Mouse (Mus musculus): Measurements from ENCODE around the gene Ehmt1.

Ehmt1 gene

DNA sequence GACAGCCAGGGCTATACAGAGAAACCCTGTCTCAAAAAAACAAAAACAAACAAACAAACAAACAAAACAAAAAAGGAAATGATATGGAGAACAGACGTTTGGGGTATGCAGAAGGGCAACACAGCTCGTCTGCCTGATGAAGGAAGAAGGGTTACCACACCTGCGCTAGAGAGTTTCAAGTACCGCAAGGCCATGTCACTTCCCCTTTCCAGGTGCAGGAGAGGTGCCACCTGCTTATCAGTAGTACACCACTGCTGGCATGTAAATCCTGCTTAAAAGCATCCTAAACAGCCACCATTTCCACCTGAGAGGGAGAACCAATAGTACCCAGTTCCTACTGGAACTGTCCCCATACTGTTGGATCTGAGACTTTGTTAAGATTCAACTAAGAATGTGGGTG lies 113.8 kb downstream of the Ehmt1 start:
- no peak for DNase-seq (ENCODE audit: low spot score)

DNA sequence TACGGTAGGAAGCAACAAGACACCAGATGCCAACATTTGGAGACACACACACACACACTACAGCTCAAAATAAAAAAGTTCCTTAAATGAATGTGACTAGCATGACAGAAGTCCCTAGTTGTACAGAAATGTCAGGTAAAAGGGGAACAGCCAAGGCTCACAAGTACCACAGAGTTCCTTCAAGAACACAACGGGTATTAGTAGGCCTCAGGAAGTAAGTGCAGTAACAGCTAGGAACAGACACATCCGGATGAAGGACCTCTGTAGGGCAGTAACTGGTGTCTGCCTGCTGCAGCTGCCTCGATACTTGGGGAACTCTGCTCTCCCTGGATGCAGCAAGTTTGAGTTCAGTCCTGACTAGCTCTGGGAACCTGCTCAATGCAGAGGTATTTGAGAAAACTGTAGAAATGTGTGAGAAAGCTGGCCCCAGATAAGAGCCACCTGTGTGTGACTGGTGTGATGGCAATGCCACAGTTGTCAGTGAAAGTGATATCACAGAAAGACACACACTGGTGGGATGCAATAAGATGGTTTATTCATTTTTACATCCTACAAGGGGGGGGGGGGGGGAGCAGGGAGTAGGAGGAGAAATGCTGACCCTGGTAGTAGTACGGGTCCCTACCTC lies 122.5 kb downstream of the Ehmt1 start:
- DNase-seq (ENCODE audit: low spot score) = no peak

DNA sequence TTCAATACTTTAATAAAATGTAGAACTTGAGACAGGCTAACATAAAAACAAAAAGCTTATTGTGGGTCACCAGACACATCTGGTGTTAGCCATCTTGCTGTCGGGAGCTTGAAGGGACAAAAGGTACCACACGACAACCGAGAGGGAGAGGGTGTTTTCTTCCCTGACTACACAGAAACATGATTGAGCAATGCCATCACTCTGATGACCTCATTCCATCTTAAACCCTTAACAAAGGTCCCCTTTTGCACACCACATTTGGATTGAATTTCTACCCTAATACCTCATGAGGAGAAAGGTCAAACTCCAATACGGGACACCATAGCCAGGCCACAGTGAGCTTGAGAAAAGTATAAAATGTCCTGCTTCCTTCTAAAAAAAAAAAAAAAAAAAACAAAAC lies 132.2 kb downstream of the Ehmt1 start:
- no peak for DNase-seq (ENCODE audit: low spot score)

DNA sequence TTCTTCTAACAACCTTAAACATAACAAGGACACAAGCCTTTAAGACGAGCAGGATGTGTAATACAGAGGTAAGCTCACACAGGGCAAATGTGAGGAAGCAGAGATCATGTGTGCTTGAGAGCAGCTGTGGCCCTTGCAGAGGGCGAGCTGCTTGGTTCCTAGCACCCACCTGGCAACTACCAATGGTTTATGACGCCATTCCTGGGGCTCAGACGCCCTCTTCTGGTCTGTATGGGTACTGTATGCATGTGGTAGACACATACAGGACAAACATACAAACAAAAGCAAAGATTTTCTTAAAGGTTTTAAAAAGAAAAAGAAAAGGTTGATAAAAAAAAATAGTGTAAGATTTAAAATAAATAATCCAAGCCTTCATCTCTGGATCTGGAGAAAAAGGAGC lies 138.2 kb downstream of the Ehmt1 start:
- DNase-seq (ENCODE audit: low spot score) = no peak

DNA sequence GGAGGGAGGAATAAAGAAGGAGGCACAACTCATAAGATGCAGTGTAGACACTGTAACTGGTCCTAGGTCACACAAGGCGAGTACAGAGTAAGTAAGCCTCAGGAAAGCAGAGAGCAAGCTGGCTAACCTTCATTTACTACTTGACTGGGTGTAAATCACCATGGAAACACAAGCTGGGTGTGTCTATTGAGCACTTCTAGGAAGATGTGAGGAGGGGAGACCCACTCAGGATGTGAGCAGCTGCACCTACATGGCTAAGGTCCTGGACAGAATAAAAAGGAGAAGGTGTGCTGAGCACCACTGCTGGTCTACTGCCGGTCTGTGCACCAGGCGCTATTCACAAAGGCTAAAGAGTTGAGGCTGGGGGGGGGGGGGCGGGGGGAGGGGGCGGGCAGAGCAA lies 142.6 kb downstream of the Ehmt1 start:
- no peak for DNase-seq (ENCODE audit: low spot score)

DNA sequence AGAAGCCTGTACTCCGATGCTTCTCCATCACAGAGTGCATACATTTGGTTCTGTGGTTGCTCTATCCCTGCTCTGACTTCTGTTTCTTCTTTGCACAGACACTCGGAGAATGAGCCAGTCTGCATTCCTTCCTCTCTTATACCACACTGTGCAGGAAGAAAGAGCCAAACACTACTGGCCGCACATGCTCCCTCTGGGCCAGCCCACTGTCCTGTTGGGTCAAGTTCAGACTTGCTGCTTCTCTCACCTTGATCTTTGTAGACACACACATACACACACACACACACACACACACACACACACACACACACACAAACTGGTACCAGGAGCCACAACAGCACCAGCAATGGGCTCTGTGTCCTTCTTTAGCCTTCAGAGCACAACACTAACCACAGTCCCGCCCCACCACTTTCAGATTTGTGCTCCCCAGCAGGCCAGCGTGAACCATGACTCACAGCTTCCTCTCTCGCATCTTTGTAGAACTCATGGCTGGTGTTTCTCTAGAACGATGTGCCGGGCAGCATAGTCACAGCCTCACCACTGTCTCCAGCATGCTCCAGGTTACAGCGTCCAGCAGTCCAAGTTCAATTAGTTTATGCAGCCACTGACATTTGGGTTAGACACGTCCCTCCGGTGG lies 143.3 kb downstream of the Ehmt1 start:
- DNase-seq (ENCODE audit: low spot score) = no peak

DNA sequence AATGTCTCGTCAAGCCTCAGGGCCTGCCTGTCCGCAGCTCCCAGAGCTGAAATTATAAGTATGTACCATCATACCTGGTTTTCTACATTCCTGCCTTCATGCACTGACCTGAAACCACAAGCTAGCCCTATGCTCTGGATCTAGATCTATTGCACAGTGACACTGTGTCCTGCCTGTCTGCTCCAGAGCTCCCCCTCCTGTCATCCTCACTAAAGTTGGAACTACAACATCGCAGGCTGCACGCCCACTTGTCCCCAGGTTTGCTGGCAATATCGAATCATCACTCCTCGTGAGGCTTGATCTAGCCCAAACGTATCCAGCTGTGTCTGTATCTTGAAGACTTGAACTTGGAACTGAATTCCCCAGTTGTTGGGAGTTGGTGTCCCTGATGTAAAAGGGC lies 144.6 kb downstream of the Ehmt1 start:
- no peak for DNase-seq (ENCODE audit: low spot score)

DNA sequence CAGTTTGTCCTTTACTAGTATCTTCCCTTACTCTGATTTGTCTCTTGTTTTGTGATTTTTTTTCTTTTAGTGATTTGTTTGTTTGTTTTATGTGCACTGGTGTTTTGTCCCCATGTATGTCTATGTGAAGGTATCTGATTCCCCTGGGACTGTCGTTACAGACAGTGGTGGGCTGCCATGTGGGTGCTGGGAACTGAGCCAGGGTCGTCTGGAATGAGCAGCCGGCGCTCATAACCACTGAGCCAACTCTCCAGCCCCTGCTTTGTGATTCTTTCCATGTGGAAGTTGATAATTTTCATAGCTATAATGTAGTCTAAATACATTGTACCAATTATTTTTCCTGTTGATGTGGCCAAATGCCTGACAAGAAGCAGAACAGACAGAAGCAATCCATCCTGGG lies 148.6 kb downstream of the Ehmt1 start:
- no peak for DNase-seq (ENCODE audit: low spot score)

DNA sequence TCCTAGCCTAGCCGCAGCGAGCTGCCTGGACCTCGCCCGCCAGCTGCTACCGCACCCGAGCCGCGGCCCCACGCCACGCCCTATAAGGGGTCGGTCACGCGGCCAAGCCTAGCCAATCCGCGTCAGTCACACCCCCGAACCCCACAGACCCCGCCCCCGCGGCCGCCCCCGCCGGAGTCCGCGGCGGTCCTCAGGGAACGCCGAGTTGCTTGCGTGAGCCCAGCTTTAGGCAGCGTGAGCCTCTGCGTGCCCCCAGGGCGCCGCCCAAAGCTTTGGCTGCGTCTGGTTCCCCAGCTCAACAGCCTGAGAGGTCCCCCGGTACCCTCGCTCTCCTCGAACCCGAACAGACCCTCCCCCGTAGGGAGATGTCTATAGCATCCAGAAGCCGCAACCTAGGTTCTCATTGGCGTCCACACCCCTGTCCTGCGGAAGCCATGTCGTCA lies 156.3 kb downstream of the Ehmt1 start, which contains the start of gene Cacna1b:
Cacna1b (minus strand) TSS at position 38 of the 443 bp plus-strand sequence.
- no peak for DNase-seq (ENCODE audit: low spot score)

DNA sequence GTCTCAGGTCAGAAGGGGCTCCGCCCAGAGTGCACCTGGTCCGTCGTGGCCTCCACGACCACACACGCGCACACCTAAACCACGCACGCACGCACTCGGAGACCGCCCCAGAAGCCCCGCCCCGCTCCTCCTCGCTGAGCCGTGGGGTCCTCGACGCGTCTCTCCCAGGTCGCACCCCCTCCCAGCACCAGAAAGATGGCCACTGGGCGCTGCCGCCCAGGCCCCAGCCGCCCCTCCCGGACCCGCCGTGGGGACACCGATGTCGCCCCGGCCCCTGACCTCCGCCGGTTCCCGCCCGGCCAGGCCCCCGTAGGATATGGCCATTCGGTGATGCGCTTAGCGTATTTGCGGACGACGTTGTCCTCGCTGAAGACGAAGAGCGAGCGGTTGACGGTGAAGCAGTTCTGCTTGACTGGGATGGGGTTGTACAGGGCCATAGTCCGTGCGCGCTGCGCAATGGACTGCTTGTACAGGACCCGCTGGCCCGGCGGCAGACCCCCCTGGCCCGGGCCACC lies 156.9 kb downstream of the Ehmt1 start:
- DNase-seq (ENCODE audit: low spot score) = no peak

DNA sequence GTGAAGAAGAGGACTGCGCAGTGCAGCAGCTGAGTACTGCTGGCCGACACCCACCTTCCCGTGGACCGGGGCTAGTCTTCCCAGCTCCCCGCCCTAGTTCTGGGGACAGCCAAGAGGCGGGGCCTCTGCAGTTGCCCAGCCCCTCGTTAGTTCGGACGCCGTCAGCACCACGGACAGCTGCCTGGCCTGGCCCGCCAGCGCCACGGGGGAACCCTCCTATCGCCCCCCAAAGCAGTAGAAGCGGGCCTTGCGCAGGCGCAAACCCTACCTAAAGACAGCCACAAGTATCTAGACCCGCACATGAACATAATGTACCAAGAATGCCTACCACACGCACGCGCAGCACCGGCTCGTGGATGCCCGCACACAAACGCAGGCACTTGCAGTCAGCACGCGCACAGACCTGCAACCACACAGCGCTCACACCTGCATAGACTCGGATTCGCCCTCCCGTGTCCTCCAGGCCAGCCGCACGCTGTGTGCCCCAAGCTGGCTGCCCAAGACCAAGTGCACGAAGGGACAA lies 157.4 kb downstream of the Ehmt1 start:
- no peak for DNase-seq (ENCODE audit: low spot score)

DNA sequence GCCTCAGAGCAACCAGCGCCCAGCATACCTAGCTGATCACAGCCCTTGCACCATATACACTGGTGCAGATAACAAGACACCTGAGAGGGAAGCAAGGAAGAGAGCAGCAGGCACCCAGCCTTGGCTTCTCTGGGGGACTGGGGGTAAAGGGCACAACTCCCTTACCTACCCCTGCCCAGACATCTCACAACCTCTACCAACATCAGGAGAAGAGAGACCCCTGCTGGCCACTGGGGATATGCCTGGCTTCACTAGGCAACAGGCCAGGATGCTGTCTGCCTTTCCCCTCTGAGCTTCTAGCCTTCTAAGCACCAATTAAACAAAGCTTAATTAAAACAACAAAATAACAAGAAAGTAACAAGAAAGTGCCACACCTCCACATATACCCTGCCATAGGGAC lies 164.1 kb downstream of the Ehmt1 start:
- DNase-seq (ENCODE audit: low spot score) = no peak

DNA sequence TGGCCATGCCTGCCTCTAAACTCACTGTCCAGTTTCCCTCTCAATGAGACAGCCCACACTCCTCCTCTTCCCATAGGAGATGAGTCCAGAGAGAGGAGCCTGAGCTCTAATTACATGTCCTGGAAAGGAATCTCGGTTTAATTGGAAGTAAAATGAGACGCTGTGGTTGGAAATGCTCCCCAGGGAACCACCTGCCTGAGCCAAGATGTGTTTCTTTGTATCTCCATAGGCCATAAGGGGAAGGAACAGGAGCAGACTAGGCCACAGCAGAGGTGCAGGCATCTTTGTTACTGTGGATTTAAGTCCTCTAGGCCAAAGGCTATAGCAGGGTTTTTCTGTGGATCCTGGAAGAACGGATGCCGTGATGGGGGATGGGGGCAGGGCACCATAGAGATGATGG lies 166.8 kb downstream of the Ehmt1 start:
- DNase-seq (ENCODE audit: low spot score) = no peak

DNA sequence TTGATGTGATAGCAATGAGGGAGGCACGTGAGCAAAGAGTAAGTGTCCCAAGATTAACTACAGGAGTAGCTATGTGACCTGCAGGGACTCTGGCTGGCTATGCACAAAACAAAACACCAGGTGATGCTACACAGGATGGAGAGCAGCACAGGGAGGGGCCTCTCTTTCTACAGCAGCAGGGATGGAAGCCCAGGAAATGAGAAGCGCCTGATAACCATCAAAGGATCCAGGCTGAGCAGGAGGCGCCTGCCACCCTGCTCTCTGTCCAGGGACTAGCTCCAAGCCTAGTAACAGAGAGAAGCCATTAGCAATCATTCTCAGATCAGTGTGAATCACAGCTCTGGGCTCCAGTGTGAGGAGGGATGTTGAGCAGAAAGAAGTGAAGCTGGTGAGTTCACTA lies 169.4 kb downstream of the Ehmt1 start:
- no peak for DNase-seq (ENCODE audit: low spot score)

DNA sequence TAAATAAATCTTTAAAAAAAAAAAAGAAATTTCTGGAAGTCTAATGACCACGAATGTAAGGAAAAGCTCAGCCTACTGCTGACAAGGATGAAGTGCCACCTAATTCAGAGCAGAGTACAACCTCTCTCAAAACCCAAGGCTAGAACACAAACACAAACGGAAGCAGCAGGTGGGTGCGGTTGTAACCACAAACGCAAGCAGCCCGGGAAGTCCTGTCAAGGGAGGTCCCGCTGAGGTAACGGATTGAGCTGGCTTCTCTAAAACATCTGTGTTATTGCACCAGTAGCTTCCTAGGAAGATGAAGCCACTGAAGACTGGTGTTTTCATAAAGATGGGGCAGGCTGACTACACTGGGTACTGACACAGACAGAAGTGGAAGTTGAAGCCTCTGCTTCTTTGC lies 171.5 kb downstream of the Ehmt1 start:
- no peak for DNase-seq (ENCODE audit: low spot score)
